Mouse (Mus musculus) thymus, postnatal 14 days (tissue): ENCODE measurements around the gene Slc48a1.
A peak's percentile ranks its signal among the peaks of the same experiment; 100 is the strongest.

ENCODE experiments used
- DNase-seq: peaks from one replicate; pipeline ENCODE4 v3.0.0; 2021

Slc48a1 gene

DNA sequence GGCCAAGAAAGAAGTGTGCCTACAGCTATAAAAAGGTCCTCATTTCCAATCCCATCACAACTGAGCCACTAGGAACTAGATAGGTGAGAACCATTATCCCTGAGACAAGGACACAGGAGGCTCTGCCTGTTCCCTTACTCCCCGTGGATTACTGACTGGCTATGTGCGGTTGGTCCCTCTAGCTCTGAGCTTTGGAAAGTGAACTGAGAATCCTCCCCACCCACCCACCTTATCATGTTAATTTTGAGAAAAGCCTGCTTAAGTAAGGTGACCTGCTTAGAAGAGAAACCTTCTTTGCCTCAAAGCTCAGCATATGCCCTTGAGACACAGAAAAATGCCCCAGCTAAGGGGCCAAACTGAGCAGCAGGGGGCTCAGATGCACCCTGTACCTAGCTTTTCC, 51.1 kb downstream of the Slc48a1 start:
- no peak for DNase-seq

GRCm38 (mm10) chr15:97830253-97830787, 52.0 kb downstream of the Slc48a1 start:
- no peak for DNase-seq

- peak; percentile 61 for DNase-seq
These were observed 52.5 kb downstream of the Slc48a1 start for GRCm38 (mm10) chr15:97830788-97831241.

- DNase-seq = peak; percentile 75
These were observed 53.1 kb downstream of the Slc48a1 start for GRCm38 (mm10) chr15:97831242-97831986.

DNA sequence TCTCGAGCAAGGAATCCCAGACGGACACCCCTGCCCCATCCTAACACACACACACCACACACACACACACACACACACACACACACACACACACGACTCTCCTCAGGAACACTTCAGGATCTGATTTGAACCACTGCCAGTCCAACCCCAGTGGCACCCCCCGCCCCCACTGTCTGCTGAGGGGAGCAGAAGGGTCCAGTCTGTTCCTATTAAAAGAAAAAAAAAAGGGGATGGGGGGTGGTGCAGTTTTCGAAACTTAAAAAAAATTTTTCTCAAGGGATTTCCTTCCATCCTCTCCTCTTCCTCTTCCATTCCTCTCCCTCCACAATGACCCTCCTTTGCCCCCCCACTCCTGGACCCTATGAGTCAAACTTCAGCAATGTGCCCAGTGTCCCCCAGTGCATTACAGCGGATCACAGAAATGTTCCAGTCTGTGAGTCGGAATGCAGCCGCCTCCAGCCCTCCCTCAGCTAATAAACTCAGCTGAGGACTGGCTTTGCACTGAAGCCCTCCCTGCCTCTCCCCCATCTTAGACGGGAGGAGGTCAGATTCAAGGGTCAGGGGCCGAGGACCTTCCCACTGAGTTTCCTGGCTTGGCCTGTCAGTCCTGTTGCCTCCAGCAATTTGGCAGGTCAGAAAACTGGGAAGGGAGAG, 53.8 kb downstream of the Slc48a1 start:
- peak; percentile 55 for DNase-seq

- no peak for DNase-seq
These were observed 54.6 kb downstream of the Slc48a1 start for GRCm38 (mm10) chr15:97832764-97833479.

DNA sequence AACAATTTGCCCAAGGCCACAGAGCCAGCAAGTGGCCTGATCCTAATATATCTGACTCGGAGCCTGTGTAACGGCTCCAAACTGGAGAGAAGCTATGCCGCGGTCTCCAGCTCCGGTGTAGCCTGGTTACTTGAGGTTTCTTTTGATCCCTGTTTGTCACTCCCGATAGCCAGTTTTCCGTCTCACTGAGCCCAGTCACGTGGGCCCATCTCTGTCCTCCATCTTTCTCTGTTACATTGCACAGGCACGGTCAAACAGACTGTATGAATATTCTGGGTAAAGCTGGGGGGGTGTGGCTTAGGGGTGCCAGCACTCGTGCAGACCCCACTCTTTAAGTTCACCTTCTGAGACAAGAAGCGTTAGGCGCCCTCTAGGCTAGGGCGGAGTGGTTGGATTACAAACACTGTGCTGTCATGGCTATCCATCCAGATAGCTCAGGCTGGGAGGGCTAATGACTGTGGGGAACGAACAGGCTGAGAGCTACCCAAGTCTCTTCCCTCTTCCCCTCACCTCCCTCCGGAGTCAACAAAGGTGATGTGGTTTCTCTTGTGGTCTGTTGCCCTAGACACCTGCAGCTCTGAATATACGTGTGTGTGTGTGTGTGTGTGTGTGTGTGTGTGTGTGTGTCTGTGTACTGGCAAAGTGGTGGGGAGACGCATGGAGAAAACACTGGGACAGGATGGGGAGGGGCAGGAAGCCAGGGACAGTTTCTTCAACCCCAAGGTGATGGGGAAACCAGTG, 58.0 kb downstream of the Slc48a1 start:
- DNase-seq = peak; percentile 87

- no peak for DNase-seq
These were observed 58.6 kb downstream of the Slc48a1 start for GRCm38 (mm10) chr15:97836894-97837247.

DNA sequence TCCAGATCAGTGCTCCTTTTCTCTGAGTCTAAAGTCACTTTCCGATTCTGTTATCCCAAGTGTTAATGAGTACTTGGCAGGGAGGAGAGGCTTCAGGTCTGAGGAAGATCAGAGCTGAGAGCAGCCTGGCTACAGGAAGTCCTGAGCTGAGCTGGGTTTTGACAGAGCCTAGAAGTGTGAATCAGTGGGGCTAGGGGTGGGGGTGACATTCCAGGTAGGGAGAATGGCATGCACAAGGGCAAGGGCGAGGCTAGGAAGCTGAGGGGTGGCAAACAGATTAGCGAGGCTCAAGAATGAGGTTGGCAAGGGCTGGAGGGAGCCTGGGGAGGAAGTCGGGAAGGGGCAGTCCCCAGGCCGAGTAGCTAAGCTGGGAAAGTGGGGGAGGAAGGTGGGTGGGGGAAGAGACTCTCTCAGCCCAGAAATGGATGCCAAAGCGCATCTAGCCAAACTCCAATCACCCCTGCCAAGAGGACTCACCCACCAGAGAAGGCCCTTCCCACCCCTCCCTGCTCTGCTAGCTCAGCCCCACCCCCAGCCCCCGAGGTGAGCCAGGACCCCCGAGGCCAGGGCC, 59.3 kb downstream of the Slc48a1 start:
- peak; percentile 63 for DNase-seq

DNA sequence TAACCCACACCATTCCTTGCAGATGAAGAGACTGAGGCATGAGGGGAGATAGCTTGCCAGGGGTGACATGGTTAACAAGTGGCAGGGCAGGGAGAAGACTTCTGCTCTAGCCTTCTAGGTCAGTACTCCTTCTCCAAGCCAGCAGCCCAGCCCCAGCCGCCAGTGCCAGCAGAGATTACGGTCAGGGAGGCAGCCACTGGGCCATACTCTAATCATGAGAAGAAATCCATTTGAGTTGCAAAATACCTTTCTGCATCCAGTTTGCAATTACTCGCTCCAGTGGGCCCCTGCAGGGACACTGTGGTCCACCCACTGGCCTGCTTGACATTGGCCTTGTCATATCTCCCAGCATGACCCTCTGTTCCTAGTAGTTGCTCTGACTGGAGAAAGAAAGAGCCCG, 60.1 kb downstream of the Slc48a1 start:
- no peak for DNase-seq

DNA sequence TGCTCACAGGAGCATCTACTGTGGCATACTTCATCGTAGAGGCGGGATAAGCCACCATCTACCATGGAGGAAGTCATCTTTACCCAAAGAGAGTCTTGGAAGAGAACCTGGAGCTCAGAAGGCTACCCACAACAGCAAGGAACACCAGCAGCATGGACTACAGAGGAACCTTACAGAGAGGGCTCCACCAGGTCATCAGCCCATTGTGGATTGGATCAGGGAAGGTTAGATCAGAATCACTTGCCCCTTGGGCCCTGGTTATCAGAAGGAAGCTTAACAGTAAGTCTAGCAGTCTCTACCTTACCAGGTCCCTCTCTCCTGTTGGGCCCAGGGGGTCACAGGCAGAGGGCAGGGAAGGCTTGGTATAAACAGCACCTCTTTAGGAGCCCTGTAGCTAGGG, 60.7 kb downstream of the Slc48a1 start:
- DNase-seq = no peak

DNA sequence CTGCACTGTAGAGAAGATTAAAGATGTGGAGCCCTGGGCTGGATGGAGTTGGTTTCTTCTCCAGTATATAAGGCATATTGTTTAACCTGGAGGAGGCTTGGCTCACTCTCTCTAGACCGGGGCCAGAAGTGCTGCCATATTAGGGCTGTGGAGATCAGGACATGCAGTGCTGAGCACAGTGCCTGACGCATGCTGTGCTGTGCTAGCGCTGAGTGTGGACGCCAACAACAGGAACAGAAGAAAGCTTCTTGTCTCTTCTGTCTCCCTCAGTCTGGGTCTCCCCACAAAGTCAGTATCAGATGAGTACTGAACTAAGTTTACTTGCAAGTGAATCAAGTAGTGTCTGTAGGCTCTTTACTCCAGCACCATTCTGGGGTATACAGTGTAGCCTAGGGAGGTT, 61.2 kb downstream of the Slc48a1 start:
- peak; percentile 47 for DNase-seq

GRCm38 (mm10) chr15:97839991-97840455, 61.7 kb downstream of the Slc48a1 start:
- no peak for DNase-seq

DNA sequence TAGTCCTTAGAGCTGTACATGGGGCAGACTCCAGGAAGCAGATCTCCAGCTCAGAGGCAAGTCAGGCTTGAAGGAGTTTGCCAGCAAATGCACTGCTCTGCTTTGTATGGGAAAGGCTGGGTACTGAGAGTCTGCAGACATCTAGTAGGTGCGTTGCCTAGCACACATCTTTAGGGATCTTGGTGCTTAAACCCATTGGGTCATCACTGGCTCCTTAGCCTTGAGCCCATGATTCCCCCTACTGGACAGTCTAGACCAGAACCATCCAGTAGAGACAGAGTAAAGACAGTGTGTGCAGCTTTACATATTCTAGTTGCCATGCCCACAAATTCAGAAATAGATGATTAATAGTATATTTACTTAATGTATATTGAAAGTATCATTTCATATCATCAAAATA, 62.5 kb downstream of the Slc48a1 start:
- no peak for DNase-seq

GRCm38 (mm10) chr15:97841383-97841782, 63.1 kb downstream of the Slc48a1 start:
- no peak for DNase-seq

DNA sequence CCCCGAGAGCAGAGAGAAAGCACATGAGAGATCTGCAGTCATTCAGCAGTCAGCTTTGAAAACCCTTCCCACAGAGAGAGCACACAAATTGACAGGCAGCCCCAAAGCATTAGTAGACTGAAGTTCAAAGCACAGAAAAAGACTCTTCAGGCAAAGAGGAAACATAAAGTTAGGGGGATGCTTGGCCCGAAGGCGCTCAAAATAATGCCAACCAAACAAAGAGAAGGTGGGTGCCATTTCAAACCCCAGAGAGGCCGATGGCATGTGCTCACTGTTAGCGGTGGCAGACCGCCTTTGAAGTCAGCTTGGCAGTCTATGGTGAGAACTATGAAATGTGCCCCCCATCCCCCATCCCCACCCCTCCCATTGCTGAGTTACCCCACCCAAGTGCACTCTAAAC, 63.7 kb downstream of the Slc48a1 start:
- DNase-seq = peak; percentile 79
